Mouse (Mus musculus) thymus, postnatal 4 days (tissue): ENCODE results near the gene Ralgps1.
"Not testable (repeated sequence)": the region's sequence is repeated elsewhere in the genome, so short reads cannot be mapped to it uniquely, and the experiment has no call there.

Source experiments
- DNase-seq: peaks from one replicate; pipeline ENCODE4 v3.0.0; 2021

The Ralgps1 gene

GRCm38 (mm10) chr2:33233856-33234255 lies 137.4 kb downstream of the Ralgps1 start:
- no peak for DNase-seq

- no peak for DNase-seq
These were observed 138.3 kb downstream of the Ralgps1 start for GRCm38 (mm10) chr2:33232782-33233570.

GRCm38 (mm10) chr2:33231788-33232187 lies 139.5 kb downstream of the Ralgps1 start:
- no peak for DNase-seq

GRCm38 (mm10) chr2:33230701-33231100 lies 140.6 kb downstream of the Ralgps1 start:
- DNase-seq: no peak

- DNase-seq: no peak
These were observed 142.7 kb downstream of the Ralgps1 start for GRCm38 (mm10) chr2:33228551-33228950.

- DNase-seq: no peak
These were observed 143.2 kb downstream of the Ralgps1 start for GRCm38 (mm10) chr2:33228077-33228476.

GRCm38 (mm10) chr2:33225921-33226320 lies 145.4 kb downstream of the Ralgps1 start:
- no peak for DNase-seq

- no peak for DNase-seq
These were observed 147.5 kb downstream of the Ralgps1 start for GRCm38 (mm10) chr2:33223656-33224358.

GRCm38 (mm10) chr2:33222480-33222879 lies 148.8 kb downstream of the Ralgps1 start:
- DNase-seq: no peak

GRCm38 (mm10) chr2:33221339-33221900 lies 149.9 kb downstream of the Ralgps1 start:
- DNase-seq: peak; percentile 32

- no peak for DNase-seq
These were observed 150.5 kb downstream of the Ralgps1 start for GRCm38 (mm10) chr2:33220674-33221338.

GRCm38 (mm10) chr2:33220246-33220645 lies 151.0 kb downstream of the Ralgps1 start:
- no peak for DNase-seq

GRCm38 (mm10) chr2:33219637-33220036 lies 151.6 kb downstream of the Ralgps1 start:
- no peak for DNase-seq

GRCm38 (mm10) chr2:33218903-33219625 lies 152.2 kb downstream of the Ralgps1 start:
- peak; percentile 79 for DNase-seq

GRCm38 (mm10) chr2:33217425-33217794 lies 153.9 kb downstream of the Ralgps1 start:
- peak; percentile 58 for DNase-seq

GRCm38 (mm10) chr2:33216645-33217424 lies 154.5 kb downstream of the Ralgps1 start:
- DNase-seq: peak; percentile 60

GRCm38 (mm10) chr2:33215700-33216509 lies 155.4 kb downstream of the Ralgps1 start, which contains the start of gene Angptl2:
TSS of gene Angptl2 (plus strand) at chr2:33216069.
- DNase-seq: peak; percentile 92

- no peak for DNase-seq
These were observed 156.0 kb downstream of the Ralgps1 start for GRCm38 (mm10) chr2:33215177-33215699.

GRCm38 (mm10) chr2:33211263-33211662 lies 160.0 kb downstream of the Ralgps1 start:
- DNase-seq: not testable (repeated sequence)

GRCm38 (mm10) chr2:33210841-33211240 lies 160.4 kb downstream of the Ralgps1 start:
- DNase-seq: no peak

- no peak for DNase-seq
These were observed 163.2 kb downstream of the Ralgps1 start for GRCm38 (mm10) chr2:33208134-33208533.
